Mouse (Mus musculus): Measurements from ENCODE around the gene Art5.

DNA sequence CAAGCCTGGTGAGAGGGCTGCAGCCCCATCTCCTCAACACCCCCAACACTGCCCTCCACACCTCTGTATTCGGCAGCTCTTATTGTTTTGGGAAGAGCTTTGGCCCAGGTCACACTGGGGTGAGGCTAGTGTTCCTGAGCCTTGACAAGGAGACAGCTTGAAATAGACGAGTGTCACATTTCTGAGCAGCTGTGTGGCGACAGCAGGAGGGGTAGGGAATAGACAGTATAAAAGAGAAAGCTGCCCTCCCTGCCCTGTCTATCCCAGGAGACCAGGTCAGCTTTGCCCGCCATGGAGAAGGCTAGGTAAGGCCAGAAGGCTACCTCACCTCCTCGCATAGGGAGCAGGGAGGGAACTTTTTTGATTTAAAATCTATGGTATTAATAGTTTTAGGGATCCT, 7.8 kb downstream of the Art5 start, which contains the start of gene Art1:
- TF ChIP-seq USF1 (IDR thresholded peaks at IDR 0.05; ENCODE audit: low read depth) (no peak), POLR2A (IDR thresholded peaks at IDR 0.05; ENCODE audit: insufficient read length, low read depth) (peak; percentile 71), MAX (IDR thresholded peaks at IDR 0.05; ENCODE audit: low read depth) (no peak), MYOD1 (IDR thresholded peaks at IDR 0.05; ENCODE audit: control insufficient read depth in 1 of 3, insufficient read length in 2 of 3, low read depth in 2 of 3) (peak in 2 of 3 experiments; percentile 54 to 77), SRF (IDR thresholded peaks at IDR 0.05; ENCODE audit: control insufficient read depth, insufficient read length, low read depth) (no peak), CEBPB (IDR thresholded peaks at IDR 0.05; ENCODE audit: insufficient read depth, poor library complexity, severe bottlenecking) (no peak)

Data from myocyte (in vitro differentiated cells).